Mouse (Mus musculus): ENCODE measurements around the gene Fetub. TPM values are rescaled to one million over a fixed set of nuclear protein-coding genes. Genes with fewer than 3 reads are reported as not detected.

Fetub gene
- polyA plus RNA-seq (2014; fragmentation: Illumina TruSeq; extraction: RNeasy Lipid Tissue Mini Kit (QIAGEN cat#74804); ENCODE audit: low read depth, low replicate concordance) = 0.97 TPM

DNA sequence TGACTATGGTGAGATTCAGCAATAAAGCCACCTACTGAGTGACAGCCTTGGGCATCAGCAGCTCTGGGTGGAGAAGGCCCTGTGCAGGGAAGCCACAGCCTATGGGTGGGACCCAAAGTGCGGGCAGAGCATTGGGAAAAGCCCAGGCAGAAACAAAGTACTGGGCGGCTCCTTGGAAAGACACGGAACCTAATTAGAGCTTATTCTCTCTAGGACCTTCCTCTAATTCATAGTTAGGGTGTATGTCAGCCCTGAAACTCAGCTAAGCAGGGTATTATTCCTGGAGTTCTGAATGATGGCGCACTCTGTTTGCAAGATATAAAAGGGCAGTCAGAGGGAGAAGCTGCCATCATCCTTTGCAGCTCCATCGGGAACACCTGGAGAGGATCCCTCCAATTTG is at the start of gene Fetub:
Fetub (plus strand) TSS at position 301 of the 400 bp plus-strand sequence.

GRCm38 (mm10) chr16:22890683-22891510 is 27.2 kb upstream of the Fetub start, which contains the start of gene Ahsg:
Ahsg (plus strand) TSS chr16:22891277.

GRCm38 (mm10) chr16:22950840-22951395 is 32.8 kb downstream of the Fetub start, which contains the start of gene Hrg:
Hrg (plus strand) TSS chr16:22951072.

Other genes starting within 250 kb of the Fetub start
- not detected for gene Crygs, start 106.8 kb upstream of the Fetub start, polyA plus RNA-seq (2014; fragmentation: Illumina TruSeq; extraction: RNeasy Lipid Tissue Mini Kit (QIAGEN cat#74804); ENCODE audit: low read depth, low replicate concordance)
- 14.2 TPM for gene Tbccd1, start 60.7 kb upstream of the Fetub start, polyA plus RNA-seq (2014; fragmentation: Illumina TruSeq; extraction: RNeasy Lipid Tissue Mini Kit (QIAGEN cat#74804); ENCODE audit: low read depth, low replicate concordance)
- 69.4 TPM for gene Dnajb11, start 60.5 kb upstream of the Fetub start, polyA plus RNA-seq (2014; fragmentation: Illumina TruSeq; extraction: RNeasy Lipid Tissue Mini Kit (QIAGEN cat#74804); ENCODE audit: low read depth, low replicate concordance)
- gene Ahsg, start 27.1 kb upstream of the Fetub start, polyA plus RNA-seq (2014; fragmentation: Illumina TruSeq; extraction: RNeasy Lipid Tissue Mini Kit (QIAGEN cat#74804); ENCODE audit: low read depth, low replicate concordance) = not detected
- not detected for gene Hrg, start 32.7 kb downstream of the Fetub start, polyA plus RNA-seq (2014; fragmentation: Illumina TruSeq; extraction: RNeasy Lipid Tissue Mini Kit (QIAGEN cat#74804); ENCODE audit: low read depth, low replicate concordance)
- gene Kng2, start 111.1 kb downstream of the Fetub start, polyA plus RNA-seq (2014; fragmentation: Illumina TruSeq; extraction: RNeasy Lipid Tissue Mini Kit (QIAGEN cat#74804); ENCODE audit: low read depth, low replicate concordance) = not detected
- 0.14 TPM for gene Kng1, start 139.5 kb downstream of the Fetub start, polyA plus RNA-seq (2014; fragmentation: Illumina TruSeq; extraction: RNeasy Lipid Tissue Mini Kit (QIAGEN cat#74804); ENCODE audit: low read depth, low replicate concordance)
- 562 TPM for gene Eif4a2, start 189.1 kb downstream of the Fetub start, polyA plus RNA-seq (2014; fragmentation: Illumina TruSeq; extraction: RNeasy Lipid Tissue Mini Kit (QIAGEN cat#74804); ENCODE audit: low read depth, low replicate concordance)
- 114 TPM for gene Rfc4, start 209.4 kb downstream of the Fetub start, polyA plus RNA-seq (2014; fragmentation: Illumina TruSeq; extraction: RNeasy Lipid Tissue Mini Kit (QIAGEN cat#74804); ENCODE audit: low read depth, low replicate concordance)
- 10.3 TPM for gene Adipoq, start 228.2 kb downstream of the Fetub start, polyA plus RNA-seq (2014; fragmentation: Illumina TruSeq; extraction: RNeasy Lipid Tissue Mini Kit (QIAGEN cat#74804); ENCODE audit: low read depth, low replicate concordance)